Mouse (Mus musculus) MEL (cell line): ENCODE results near the gene Car15. TPM values are rescaled to one million over a fixed set of nuclear protein-coding genes. Genes with fewer than 3 reads are reported as not detected.

Experiments
- DNase-seq: peaks from one replicate; pipeline ENCODE4 v3.0.0; 2011; ENCODE audit warnings: low read depth, low spot score
- H3K27ac ChIP-seq: 2 replicates; pipeline ENCODE4 v1.5.1; 2012; ENCODE audit warnings: low read depth, mild to moderate bottlenecking, control low read depth, low read length, moderate library complexity; ENCODE audit not compliant: control insufficient read depth
- H3K27me3 ChIP-seq, 2 experiments: fragments of 150-350 bp in 1 of 2; sonication (generic) in 1 of 2; 2 replicates each; pipeline ENCODE4 v1.6.1; 2012; ENCODE audit warnings: low read length in 2 of 2, mild to moderate bottlenecking in 2 of 2, improper control_type of control experiment in 1 of 2, moderate library complexity in 1 of 2; ENCODE audit not compliant: insufficient read depth in 2 of 2, control insufficient read depth in 1 of 2
- H3K36me3 ChIP-seq, 2 experiments: 2 replicates each; pipeline ENCODE4 v1.6.1; 2012 to 2014; ENCODE audit warnings: low read length in 2 of 2, improper control_type of control experiment in 1 of 2, inconsistent platforms in 1 of 2, mild to moderate bottlenecking in 1 of 2; ENCODE audit not compliant: insufficient read depth in 2 of 2, control insufficient read depth in 1 of 2
- H3K4me1 ChIP-seq, 2 experiments: fragments of 150-350 bp in 1 of 2; sonication (generic) in 1 of 2; 2 replicates each; pipeline ENCODE4 v1.6.1; 2012; ENCODE audit warnings: low read length in 2 of 2, improper control_type of control experiment in 1 of 2, mild to moderate bottlenecking in 1 of 2; ENCODE audit not compliant: insufficient read depth in 2 of 2, control insufficient read depth in 1 of 2
- H3K4me3 ChIP-seq, 2 experiments: fragments of 150-350 bp in 1 of 2; sonication (generic) in 1 of 2; 2 replicates each; pipeline ENCODE4 v1.5.1; 2012; ENCODE audit warnings: low read depth in 2 of 2, low read length in 2 of 2, mild to moderate bottlenecking in 2 of 2, moderate library complexity in 2 of 2, control low read depth in 1 of 2, improper control_type of control experiment in 1 of 2; ENCODE audit not compliant: control insufficient read depth in 1 of 2, insufficient read depth in 1 of 2
- H3K79me2 ChIP-seq: 2 replicates; pipeline ENCODE4 v1.6.1; 2012; ENCODE audit warnings: mild to moderate bottlenecking, low read length, moderate library complexity; ENCODE audit not compliant: control insufficient read depth, poor library complexity, insufficient read depth
- H3K9ac ChIP-seq: 2 replicates; pipeline ENCODE4 v1.6.1; 2012; ENCODE audit warnings: low read depth, mild to moderate bottlenecking, control low read depth, low read length, moderate library complexity; ENCODE audit not compliant: control insufficient read depth, poor library complexity, severe bottlenecking
- H3K9me3 ChIP-seq: fragments of 150-350 bp; sonication (generic); replicated peaks from 2 replicates; pipeline ENCODE4 v1.6.1; 2012; ENCODE audit warnings: mild to moderate bottlenecking, low read length, improper control_type of control experiment, moderate library complexity; ENCODE audit not compliant: insufficient read depth
- BHLHE40 ChIP-seq: IDR thresholded peaks from 2 replicates; pipeline ENCODE4 v1.6.1; 2012; ENCODE audit warnings: low read depth, mild to moderate bottlenecking, inconsistent platforms, low read length, improper control_type of control experiment, borderline replicate concordance
- CHD1 ChIP-seq: IDR thresholded peaks from 2 replicates; pipeline ENCODE4 v1.6.1; 2012; ENCODE audit warnings: low read depth, mild to moderate bottlenecking, inconsistent platforms, low read length, improper control_type of control experiment
- CHD2 ChIP-seq: IDR thresholded peaks from 2 replicates; pipeline ENCODE4 v1.6.1; 2011; ENCODE audit warnings: low read length, improper control_type of control experiment
- CTCF ChIP-seq, 3 experiments: IDR thresholded peaks in 2 of 3; conservative IDR thresholded peaks in 1 of 3; 2 replicates each; pipeline ENCODE4 v1.5.1; 2011 to 2012; ENCODE audit warnings: low read length in 3 of 3, low read depth in 2 of 3, mild to moderate bottlenecking in 2 of 3, improper control_type of control experiment in 1 of 3, inconsistent platforms in 1 of 3, mixed read lengths in 1 of 3, moderate library complexity in 1 of 3; ENCODE audit not compliant: control insufficient read depth in 1 of 3, insufficient read depth in 1 of 3, poor library complexity in 1 of 3, severe bottlenecking in 1 of 3
- GABPA ChIP-seq: IDR thresholded peaks from 2 replicates; pipeline ENCODE4 v1.6.1; 2012; ENCODE audit warnings: low read depth, mild to moderate bottlenecking, inconsistent platforms, low read length, improper control_type of control experiment, moderate library complexity
- GATA1 ChIP-seq: IDR thresholded peaks from 2 replicates; pipeline ENCODE4 v1.6.1; 2011; ENCODE audit warnings: low read depth, low read length, improper control_type of control experiment
- JUND ChIP-seq: IDR thresholded peaks from 2 replicates; pipeline ENCODE4 v1.6.1; 2011; ENCODE audit warnings: low read depth, mild to moderate bottlenecking, improper control_type of control experiment, low read length
- KAT2A ChIP-seq: conservative IDR thresholded peaks from 2 replicates; pipeline ENCODE4 v1.6.1; 2012; ENCODE audit warnings: low read depth, low read length, improper control_type of control experiment, inconsistent platforms
- MAZ ChIP-seq: IDR thresholded peaks from 2 replicates; pipeline ENCODE4 v1.6.1; 2012; ENCODE audit warnings: low read depth, mild to moderate bottlenecking, inconsistent platforms, low read length, improper control_type of control experiment
- MEF2A ChIP-seq: IDR thresholded peaks from 2 replicates; pipeline ENCODE4 v1.6.1; 2014; ENCODE audit warnings: low read depth, mild to moderate bottlenecking, inconsistent platforms, low read length, improper control_type of control experiment; ENCODE audit not compliant: poor library complexity, insufficient replicate concordance, severe bottlenecking; ENCODE audit errors: extremely low read depth
- MXI1 ChIP-seq: IDR thresholded peaks from 2 replicates; pipeline ENCODE4 v1.6.1; 2011; ENCODE audit warnings: mild to moderate bottlenecking, low read depth, low read length, improper control_type of control experiment
- MYB ChIP-seq: IDR thresholded peaks from 2 replicates; pipeline ENCODE4 v1.6.1; 2011; ENCODE audit warnings: mild to moderate bottlenecking, low read depth, low read length, improper control_type of control experiment
- NELFE ChIP-seq: IDR thresholded peaks from 2 replicates; pipeline ENCODE4 v1.6.1; 2011; ENCODE audit warnings: low read depth, low read length, improper control_type of control experiment
- POLR2A ChIP-seq, 2 experiments: IDR thresholded peaks; 2 replicates each; pipeline ENCODE4 v1.6.1; 2011 to 2012; ENCODE audit warnings: low read length in 2 of 2, mild to moderate bottlenecking in 2 of 2, control low read depth in 1 of 2, improper control_type of control experiment in 1 of 2, low read depth in 1 of 2, moderate library complexity in 1 of 2; ENCODE audit not compliant: control insufficient read depth in 1 of 2, insufficient read depth in 1 of 2, poor library complexity in 1 of 2
- POLR2AphosphoS5 ChIP-seq: IDR thresholded peaks from 2 replicates; pipeline ENCODE4 v1.6.1; 2012; ENCODE audit warnings: low read depth, borderline replicate concordance, mild to moderate bottlenecking, inconsistent platforms, low read length, moderate library complexity, mixed read lengths
- RCOR1 ChIP-seq: IDR thresholded peaks from 2 replicates; pipeline ENCODE4 v1.6.1; 2012; ENCODE audit warnings: low read depth, mild to moderate bottlenecking, inconsistent platforms, low read length, improper control_type of control experiment
- TBP ChIP-seq: IDR thresholded peaks from 2 replicates; pipeline ENCODE4 v1.8.0; 2011; ENCODE audit warnings: low read depth, low read length, improper control_type of control experiment
- TCF12 ChIP-seq: IDR thresholded peaks from 2 replicates; pipeline ENCODE4 v1.6.1; 2014; ENCODE audit warnings: low read depth, mild to moderate bottlenecking, inconsistent platforms, low read length, improper control_type of control experiment, moderate library complexity
- USF1 ChIP-seq: IDR thresholded peaks from 2 replicates; pipeline ENCODE4 v1.6.1; 2014; ENCODE audit warnings: low read depth, mild to moderate bottlenecking, inconsistent platforms, low read length, improper control_type of control experiment, moderate library complexity
- ZMIZ1 ChIP-seq: IDR thresholded peaks from 2 replicates; pipeline ENCODE4 v1.6.1; 2012; ENCODE audit warnings: low read depth, mild to moderate bottlenecking, inconsistent platforms, low read length, improper control_type of control experiment, moderate library complexity
- ZNF384 ChIP-seq: IDR thresholded peaks from 2 replicates; pipeline ENCODE4 v1.6.1; 2012; ENCODE audit warnings: low read depth, mild to moderate bottlenecking, inconsistent platforms, low read length, improper control_type of control experiment
- polyA plus RNA-seq, 2 experiments: library from polyadenylated mRNA; stranded (reverse) in 1 of 2; unstranded in 1 of 2; fragments of >175 nt in 1 of 2; fragments of >200 nt in 1 of 2; gene quantifications; 2 replicates each; pipeline versions ENCODE4 v1.2.1 to v1.2.4; 2012; ENCODE audit warnings: low replicate concordance in 2 of 2, low read depth in 1 of 2; ENCODE audit not compliant: insufficient read length in 2 of 2, insufficient read depth in 1 of 2, missing spikeins in 1 of 2
- total RNA-seq: library from RNA; depleted of rRNA; stranded (reverse); fragments of 300-350 nt; gene quantifications from 2 replicates; pipeline ENCODE4 v1.2.3, GENCODE M21; 2012

Gene Car15
- total and polyA plus RNA-seq, 3 experiments = 2.0 to 3.6 TPM; not detected in 1

DNA sequence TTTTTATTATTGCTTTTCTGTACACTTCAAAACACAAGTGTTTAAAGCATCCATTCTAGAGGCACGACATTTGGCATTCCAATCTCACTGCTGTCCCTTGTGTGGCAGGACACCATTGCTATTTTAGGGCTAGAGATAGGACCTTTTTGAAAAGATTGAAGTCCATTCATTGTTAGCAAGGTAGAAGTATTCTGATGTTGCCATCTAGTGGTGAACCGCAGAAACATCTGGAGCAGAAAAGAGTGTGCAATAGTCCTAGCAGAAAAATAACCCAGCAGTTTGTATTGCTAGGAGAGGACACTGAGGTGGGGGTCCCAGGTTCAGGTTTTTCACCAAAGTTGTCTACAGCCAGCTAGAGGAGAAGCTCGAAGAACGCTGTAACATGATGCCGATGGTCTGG, 26.0 kb downstream of the Car15 start (continued):
- TF ChIP-seq CTCF (IDR thresholded peaks at IDR 0.05 in 2 of 3, conservative IDR thresholded peaks at IDR 0.05 in 1 of 3; ENCODE audit: control insufficient read depth in 1 of 3, insufficient read depth in 1 of 3, low read depth in 2 of 3, low read length in 3 of 3, poor library complexity in 1 of 3, severe bottlenecking in 1 of 3) (peak; percentile 45 to 97 (median 90)), MAZ (no peak)

GRCm38 (mm10) chr16:17809711-17810110, 28.5 kb downstream of the Car15 start:
- H3K4me3 ChIP-seq = no peak overlapping the region
- no peak for DNase-seq
- no peaks in the 10 kb centered on the region for H3K9me3 ChIP-seq
- H3K27ac ChIP-seq = no peak overlapping the region
- peaks cover 2 to 29% of the 10 kb centered on the region in 2 experiments; a peak in 3 of 4 replicates for H3K4me1 ChIP-seq
- H3K79me2 ChIP-seq = peaks cover 5% of the 10 kb centered on the region; the same call in 1 of the 2 replicates
- H3K36me3 ChIP-seq = peaks cover 0 to 5% of the 10 kb centered on the region in 2 experiments; a peak in 2 of 4 replicates
- no peak overlapping the region for H3K9ac ChIP-seq
- TF ChIP-seq MEF2A = no peak
- no peak for TF ChIP-seq ZNF384
- no peaks in the 10 kb centered on the region for H3K27me3 ChIP-seq

- Histone ChIP-seq H3K9ac (no peak overlapping the region), H3K4me3 (no peak overlapping the region), H3K36me3 (peaks cover 0 to 5% of the 10 kb centered on the region in 2 experiments; a peak in 2 of 4 replicates)
- TF ChIP-seq ZNF384 = no peak
- TF ChIP-seq RCOR1 = no peak
- TF ChIP-seq MXI1 = no peak
- no peak for TF ChIP-seq TCF12
- TF ChIP-seq JUND = no peak
- TF ChIP-seq MYB = no peak
- no peak for TF ChIP-seq GABPA
- TF ChIP-seq BHLHE40 = no peak
- TF ChIP-seq NELFE = no peak
- no peak for TF ChIP-seq CHD2
- no peak for TF ChIP-seq GATA1
- TF ChIP-seq ZMIZ1 = no peak
- no peak for TF ChIP-seq USF1
- TF ChIP-seq POLR2AphosphoS5 = no peak
- no peak for TF ChIP-seq KAT2A
- no peak for TF ChIP-seq CHD1
- no peak for TF ChIP-seq TBP
- TF ChIP-seq POLR2A (IDR thresholded peaks at IDR 0.05; ENCODE audit: control insufficient read depth in 1 of 2, insufficient read depth in 1 of 2, low read depth in 1 of 2, low read length in 2 of 2, poor library complexity in 1 of 2) = no peak
- TF ChIP-seq, all 39 proteins: peak for 0
- peaks cover 2 to 31% of the 10 kb centered on the region in 2 experiments; a peak in 3 of 4 replicates for H3K4me1 ChIP-seq
- no peak overlapping the region for H3K27ac ChIP-seq
- H3K79me2 ChIP-seq = peaks cover 5% of the 10 kb centered on the region; the same call in 1 of the 2 replicates
- DNase-seq = no peak
- H3K27me3 ChIP-seq = no peaks in the 10 kb centered on the region
- H3K9me3 ChIP-seq = no peaks in the 10 kb centered on the region
Observed at GRCm38 (mm10) chr16:17809125-17809524, 29.0 kb downstream of the Car15 start.
